Mouse (Mus musculus) intestine, embryonic 16.5 days (tissue): Measurements from ENCODE around the gene Gm20503. TPM values are rescaled to one million over a fixed set of nuclear protein-coding genes. Genes with fewer than 3 reads are reported as not detected.
A peak's percentile ranks its signal among the peaks of the same experiment; 100 is the strongest.

Experiments used
- ATAC-seq: fragments of 200-750 bp; cut with Nextera tagmentation; 2 replicates; pipeline ENCODE4 v1.8.0; 2017; ENCODE audit warnings: moderate TSS enrichment, moderate library complexity
- H3K27ac ChIP-seq: fragments of 300-500 bp; sonication (generic); 2 replicates; pipeline ENCODE4 v1.5.1; 2014; ENCODE audit warnings: mild to moderate bottlenecking, low read length
- H3K27me3 ChIP-seq: fragments of 300-500 bp; sonication (generic); replicated peaks from 2 replicates; pipeline ENCODE4 v1.6.1; 2014; ENCODE audit warnings: low read length, control low read depth, mixed read lengths; ENCODE audit not compliant: control insufficient read depth, insufficient read depth
- H3K36me3 ChIP-seq: fragments of 300-500 bp; sonication (generic); 2 replicates; pipeline ENCODE4 v1.6.1; 2014; ENCODE audit warnings: low read length, control low read depth; ENCODE audit not compliant: control insufficient read depth, insufficient read depth
- H3K4me1 ChIP-seq: fragments of 300-500 bp; sonication (generic); 2 replicates; pipeline ENCODE4 v1.6.1; 2014; ENCODE audit warnings: low read length, control low read depth, mixed read lengths; ENCODE audit not compliant: control insufficient read depth, insufficient read depth
- H3K4me2 ChIP-seq: fragments of 300-500 bp; sonication (generic); 2 replicates; pipeline ENCODE4 v1.6.1; 2014; ENCODE audit warnings: low read depth, low read length, control low read depth
- H3K4me3 ChIP-seq: fragments of 300-500 bp; sonication (generic); 2 replicates; pipeline ENCODE4 v1.5.1; 2014; ENCODE audit warnings: mild to moderate bottlenecking, low read length
- H3K9ac ChIP-seq: fragments of 300-500 bp; sonication (generic); 2 replicates; pipeline ENCODE4 v1.6.1; 2014; ENCODE audit warnings: low read depth, low read length
- H3K9me3 ChIP-seq: fragments of 300-500 bp; sonication (generic); 2 replicates; pipeline ENCODE4 v1.6.1; 2016; ENCODE audit warnings: low read length, control low read depth; ENCODE audit not compliant: control insufficient read depth
- WGBS: fragments of 180-500 bp; shearing (Covaris S2); extraction: QIAGEN DNeasy Blood & Tissue Kit; methylation state at CpG from one replicate; pipeline ENCODE4 v1.1.7; 2014; 5-methylcytosine and 5-hydroxymethylcytosine counted together
- polyA plus RNA-seq: library from polyadenylated mRNA; unstranded; fragments of >200 nt; fragmentation: Nextera tagmentation; extraction: Ambion mirVana; gene quantifications from 2 replicates; pipeline ENCODE4 v1.2.1, GENCODE M21; 2015

The Gm20503 gene
- polyA plus RNA-seq: 9.3 and 10.8 TPM in 2 replicates

DNA sequence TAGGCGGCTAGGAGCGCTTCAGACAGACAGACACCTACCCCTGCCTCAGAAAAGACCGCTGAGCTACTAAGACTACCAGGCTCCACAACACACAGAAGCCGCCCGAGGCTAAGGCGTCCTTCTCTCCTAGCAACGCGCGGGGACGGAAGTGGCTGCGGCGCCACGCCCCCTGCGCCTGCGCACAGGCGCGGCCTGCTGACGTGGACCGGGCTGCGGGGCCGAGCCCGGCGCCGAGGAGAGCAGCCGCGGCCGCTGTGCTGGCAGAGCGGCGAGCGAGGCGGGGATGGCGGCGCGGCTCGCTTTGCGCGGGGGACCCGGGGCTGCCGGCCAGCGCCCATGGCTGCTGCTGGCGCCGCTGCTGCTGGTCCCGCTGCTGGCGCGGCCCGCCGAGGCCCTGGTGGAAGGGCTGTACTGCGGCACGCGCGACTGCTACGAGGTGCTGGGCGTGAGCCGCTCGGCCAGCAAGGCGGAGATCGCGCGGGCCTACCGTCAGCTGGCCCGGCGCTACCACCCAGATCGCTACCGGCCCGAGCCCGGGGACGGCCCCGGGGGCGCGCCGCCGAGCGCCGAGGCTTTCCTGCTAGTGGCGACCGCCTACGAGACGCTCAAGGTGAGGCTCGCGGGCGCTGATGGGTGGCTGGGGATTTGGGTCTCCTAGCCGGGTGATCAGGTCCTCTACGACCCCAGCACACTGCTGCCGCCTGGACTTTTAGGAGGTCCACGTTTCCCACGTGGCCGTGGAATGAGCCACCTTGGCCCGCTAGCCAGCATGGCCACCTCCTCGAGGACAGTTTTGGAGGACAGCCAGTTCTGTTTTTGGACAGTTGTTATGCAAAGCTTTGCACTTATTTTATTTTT lies at the start of gene Gm20503:
Gm20503 (plus strand) TSS at position 263 of the 858 bp plus-strand sequence.
- Histone ChIP-seq H3K4me3 (peak within 1 kb of the TSS; percentile 99), H3K27ac (peak within 1 kb of the TSS; percentile 87), H3K27me3 (no peaks in the 10 kb centered on the region), H3K4me1 (peaks cover 14% of the 10 kb centered on the region), H3K4me2 (peak within 1 kb of the TSS; percentile 87), H3K9me3 (no peaks in the 10 kb centered on the region), H3K9ac (peak within 1 kb of the TSS; percentile 96), H3K36me3 (no peaks in the 10 kb centered on the region)
- peak; percentile 99 for ATAC-seq
- under 1% methylated on average over 85 of the region's 89 CpGs for WGBS

DNA sequence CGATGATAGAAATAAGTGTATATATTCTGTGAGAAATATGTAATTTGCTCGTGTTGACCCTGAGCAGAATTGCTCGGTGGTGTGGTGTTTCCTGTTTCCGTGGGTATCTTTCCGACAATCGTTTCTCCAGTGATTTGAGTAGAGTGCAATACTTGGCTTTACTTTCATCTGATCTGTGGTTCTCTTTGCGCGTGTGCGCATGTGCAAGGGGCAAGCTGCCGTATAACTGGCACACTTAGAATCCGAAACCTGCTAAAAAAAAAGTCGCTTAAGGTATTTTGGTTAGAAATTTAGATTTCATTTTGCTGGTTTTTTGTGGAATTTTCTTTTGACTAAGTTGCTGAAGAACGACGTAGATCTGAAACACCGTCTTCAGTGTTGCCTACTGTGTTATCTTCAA lies 41.3 kb upstream of the Gm20503 start:
- 92% methylated on average over 15 of the region's 15 CpGs for WGBS
- Histone ChIP-seq H3K9ac (no peak overlapping the region), H3K27me3 (no peaks in the 10 kb centered on the region)

DNA sequence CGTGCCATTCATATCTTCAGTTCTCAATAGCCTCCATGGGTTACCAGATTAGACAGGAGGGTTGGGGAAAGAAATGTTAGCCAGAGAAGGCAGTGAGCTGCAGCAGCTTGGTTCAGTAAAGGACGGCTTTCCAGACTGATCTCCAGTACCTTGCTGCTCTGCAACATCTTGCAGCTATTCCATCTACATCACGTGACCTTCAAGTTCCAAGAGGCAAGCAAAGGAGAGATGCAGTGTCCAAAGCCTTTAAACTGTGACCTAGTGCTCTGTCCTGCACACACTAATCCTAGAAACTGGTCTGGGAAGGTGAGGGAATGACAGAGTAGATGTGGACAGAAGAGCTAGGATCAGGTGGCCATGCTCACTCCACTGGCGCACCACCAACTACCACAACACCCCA lies 39.7 kb upstream of the Gm20503 start:
- no peaks in the 10 kb centered on the region for H3K4me1 ChIP-seq
- no peaks in the 10 kb centered on the region for H3K27me3 ChIP-seq
- H3K4me3 ChIP-seq: no peak overlapping the region
- WGBS: 94% methylated on average over 4 of the region's 4 CpGs
- ATAC-seq: no peak
- H3K36me3 ChIP-seq: no peaks in the 10 kb centered on the region
- no peaks in the 10 kb centered on the region for H3K9me3 ChIP-seq
- no peak overlapping the region for H3K4me2 ChIP-seq
- H3K9ac ChIP-seq: no peak overlapping the region
- no peak overlapping the region for H3K27ac ChIP-seq

More for the DNA sequence above, 41.3 kb upstream of the Gm20503 start:
- Histone ChIP-seq H3K4me1 (no peaks in the 10 kb centered on the region), H3K36me3 (0 out of 2 replicates have a peak, but pooled peaks cover 3% of the 10 kb centered on the region), H3K4me2 (no peak overlapping the region), H3K4me3 (no peak overlapping the region), H3K9me3 (no peaks in the 10 kb centered on the region), H3K27ac (no peak overlapping the region)
- no peak for ATAC-seq

DNA sequence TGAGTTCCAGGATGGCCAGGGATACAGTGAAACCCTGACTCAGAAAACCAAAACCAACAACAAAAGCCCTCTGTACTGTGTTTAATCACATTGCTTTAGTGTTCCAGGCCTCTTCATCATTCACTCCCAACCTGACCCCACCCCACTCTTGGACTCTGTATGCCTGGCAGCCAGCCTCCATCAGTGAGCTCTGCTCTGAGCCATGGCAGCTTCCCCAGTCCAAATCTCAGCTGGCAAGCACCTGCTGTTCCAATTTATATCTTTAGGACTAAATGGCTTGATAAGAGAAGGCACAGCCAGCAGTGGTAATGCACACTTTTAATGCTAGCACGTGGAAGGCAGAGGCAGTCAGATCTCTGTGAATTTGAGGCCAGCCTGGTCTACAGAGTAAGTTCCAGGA lies 37.9 kb upstream of the Gm20503 start:
- Histone ChIP-seq H3K36me3 (no peaks in the 10 kb centered on the region), H3K4me1 (no peaks in the 10 kb centered on the region), H3K27me3 (no peaks in the 10 kb centered on the region), H3K9me3 (no peaks in the 10 kb centered on the region), H3K9ac (no peak overlapping the region), H3K4me2 (no peak overlapping the region), H3K27ac (no peak overlapping the region), H3K4me3 (no peak overlapping the region)
- no peak for ATAC-seq
- WGBS: 85% methylated on average over 1 of the region's 1 CpGs

DNA sequence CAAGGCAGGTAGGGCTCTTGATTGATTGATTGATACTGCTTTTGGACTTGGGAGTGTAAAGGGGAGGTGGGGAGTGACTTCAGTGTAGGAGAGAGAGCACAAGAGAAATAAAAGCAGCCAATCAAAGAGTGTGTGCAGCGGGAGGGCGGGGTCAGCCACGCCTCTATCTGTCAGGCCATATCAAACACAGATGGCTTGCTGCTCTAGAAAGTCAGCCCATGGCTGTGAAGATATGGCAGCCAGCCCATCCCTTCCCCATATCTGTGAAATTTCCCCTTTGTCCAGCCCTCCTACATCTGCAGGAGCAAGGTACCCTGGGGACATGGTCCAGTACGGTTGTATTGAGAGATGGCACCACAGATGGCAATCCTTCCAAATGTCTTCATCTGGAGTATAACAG lies 32.3 kb upstream of the Gm20503 start:
- peaks cover 3% of the 10 kb centered on the region for H3K36me3 ChIP-seq
- no peak overlapping the region for H3K27ac ChIP-seq
- H3K4me2 ChIP-seq: no peak overlapping the region
- H3K4me3 ChIP-seq: no peak overlapping the region
- 85% methylated on average over 4 of the region's 4 CpGs for WGBS
- no peak for ATAC-seq
- no peaks in the 10 kb centered on the region for H3K4me1 ChIP-seq
- no peak overlapping the region for H3K9ac ChIP-seq
- H3K27me3 ChIP-seq: no peaks in the 10 kb centered on the region
- H3K9me3 ChIP-seq: no peaks in the 10 kb centered on the region

DNA sequence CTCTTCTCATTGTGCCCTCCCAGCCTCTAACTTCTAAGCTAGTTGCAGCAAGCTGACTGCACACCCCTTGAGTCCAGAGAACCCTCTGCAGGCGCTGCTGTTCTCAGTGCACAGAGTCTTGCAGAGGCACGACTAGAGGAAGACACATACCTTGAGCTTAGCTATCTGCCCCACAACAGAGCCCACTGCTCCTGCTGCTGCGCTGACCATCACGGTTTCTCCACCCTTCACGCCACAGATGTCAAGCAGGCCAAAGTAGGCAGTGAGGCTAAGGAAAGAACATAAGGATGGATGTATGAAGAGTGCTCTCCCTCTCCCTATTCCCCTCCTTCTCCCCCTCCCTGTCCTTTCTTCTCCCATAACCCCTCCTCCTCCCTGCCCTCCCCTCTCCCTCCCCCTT lies 27.3 kb upstream of the Gm20503 start:
- Histone ChIP-seq H3K4me3 (no peak overlapping the region), H3K36me3 (peaks cover 7% of the 10 kb centered on the region), H3K27ac (no peak overlapping the region), H3K27me3 (no peaks in the 10 kb centered on the region), H3K4me1 (no peaks in the 10 kb centered on the region), H3K4me2 (no peak overlapping the region), H3K9ac (no peak overlapping the region), H3K9me3 (no peaks in the 10 kb centered on the region)
- 82% methylated on average over 5 of the region's 5 CpGs for WGBS
- no peak for ATAC-seq

DNA sequence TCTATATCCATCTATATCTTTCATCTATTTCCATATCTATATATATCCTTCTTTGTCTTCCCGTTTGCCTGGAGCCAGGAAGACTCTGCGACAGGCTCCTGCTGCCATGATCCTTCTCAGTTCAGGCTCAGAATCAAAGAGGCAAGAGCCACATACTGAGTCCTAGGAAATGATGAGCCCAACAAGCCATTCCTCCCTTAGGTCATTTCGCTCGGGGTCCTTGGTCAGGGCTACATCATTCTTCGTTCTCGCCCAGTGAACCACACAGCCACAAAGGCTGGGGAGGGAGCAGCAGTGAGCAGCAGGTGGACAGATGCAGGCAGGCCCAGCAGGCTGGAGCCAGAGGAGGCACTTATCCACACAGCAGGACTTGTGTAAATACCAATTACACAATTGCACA lies 21.6 kb upstream of the Gm20503 start:
- no peak overlapping the region for H3K9ac ChIP-seq
- no peak overlapping the region for H3K4me2 ChIP-seq
- H3K4me3 ChIP-seq: no peak overlapping the region
- H3K36me3 ChIP-seq: peaks cover 4% of the 10 kb centered on the region; the same call in 1 of the 2 replicates
- 85% methylated on average over 6 of the region's 6 CpGs for WGBS
- H3K9me3 ChIP-seq: no peaks in the 10 kb centered on the region
- H3K27ac ChIP-seq: no peak overlapping the region
- no peaks in the 10 kb centered on the region for H3K4me1 ChIP-seq
- ATAC-seq: no peak
- H3K27me3 ChIP-seq: no peaks in the 10 kb centered on the region

DNA sequence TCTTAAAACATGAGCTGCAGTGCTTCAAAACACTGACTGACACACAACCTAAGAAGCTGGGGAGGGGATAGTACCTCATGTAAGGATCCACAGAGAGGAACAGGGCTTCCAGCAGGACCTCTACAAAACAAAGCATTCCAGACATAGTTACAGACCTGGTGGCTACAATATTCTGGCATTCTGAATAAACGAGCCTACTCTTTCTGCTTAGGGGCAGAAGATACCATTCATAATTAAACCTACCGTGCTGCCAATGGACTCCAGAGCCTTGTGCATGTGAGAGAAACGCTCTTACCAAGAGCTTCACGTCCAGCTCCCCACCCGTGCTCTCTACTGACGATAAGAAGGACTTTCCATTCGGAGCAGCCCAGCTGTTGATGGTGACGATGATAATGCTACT lies 20.2 kb upstream of the Gm20503 start:
- 0 out of 2 replicates have a peak, but pooled peaks cover 4% of the 10 kb centered on the region for H3K4me1 ChIP-seq
- H3K27ac ChIP-seq: no peak overlapping the region
- H3K36me3 ChIP-seq: no peaks in the 10 kb centered on the region
- no peak overlapping the region for H3K4me2 ChIP-seq
- ATAC-seq: no peak
- H3K9ac ChIP-seq: no peak overlapping the region
- WGBS: 85% methylated on average over 8 of the region's 8 CpGs
- H3K4me3 ChIP-seq: no peak overlapping the region
- no peaks in the 10 kb centered on the region for H3K27me3 ChIP-seq
- H3K9me3 ChIP-seq: no peaks in the 10 kb centered on the region

DNA sequence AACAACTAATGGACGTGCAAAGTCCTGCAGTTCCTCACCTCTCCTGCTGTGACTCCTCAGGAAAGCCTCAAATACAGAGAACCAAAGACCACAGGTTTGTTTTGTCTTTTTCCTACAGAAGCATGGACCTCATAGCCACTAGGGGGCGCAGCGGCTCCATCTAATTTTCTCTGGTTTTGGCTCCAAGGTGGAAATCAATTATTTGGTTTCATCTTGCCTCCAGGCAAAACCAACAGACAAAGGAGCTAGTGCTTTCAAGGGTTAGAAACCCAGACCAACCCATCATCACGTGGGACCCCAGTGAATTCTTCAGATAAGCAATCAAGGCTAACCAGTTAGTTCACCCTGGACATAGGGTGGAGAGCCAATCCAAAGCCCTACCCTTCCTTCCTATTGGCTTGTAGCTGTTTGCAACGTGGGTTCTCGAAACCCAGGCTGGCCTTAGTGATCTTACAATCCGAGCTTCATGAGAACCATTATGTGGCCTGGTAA lies 17.8 kb upstream of the Gm20503 start:
- 0 out of 2 replicates have a peak, but pooled peaks cover 4% of the 10 kb centered on the region for H3K4me1 ChIP-seq
- no peak overlapping the region for H3K9ac ChIP-seq
- H3K4me3 ChIP-seq: no peak overlapping the region
- H3K27ac ChIP-seq: no peak overlapping the region
- H3K4me2 ChIP-seq: no peak overlapping the region
- no peaks in the 10 kb centered on the region for H3K9me3 ChIP-seq
- no peaks in the 10 kb centered on the region for H3K27me3 ChIP-seq
- H3K36me3 ChIP-seq: no peaks in the 10 kb centered on the region
- ATAC-seq: peak; percentile 36
- WGBS: 19% methylated on average over 7 of the region's 7 CpGs
